Mouse (Mus musculus): ENCODE data around the gene Ptprm. TPM values are rescaled to one million over a fixed set of nuclear protein-coding genes. Genes with fewer than 3 reads are reported as not detected.

Gene Ptprm
- polyA plus RNA-seq, 1 experiment from 2014 or later: 10.3 TPM

DNA sequence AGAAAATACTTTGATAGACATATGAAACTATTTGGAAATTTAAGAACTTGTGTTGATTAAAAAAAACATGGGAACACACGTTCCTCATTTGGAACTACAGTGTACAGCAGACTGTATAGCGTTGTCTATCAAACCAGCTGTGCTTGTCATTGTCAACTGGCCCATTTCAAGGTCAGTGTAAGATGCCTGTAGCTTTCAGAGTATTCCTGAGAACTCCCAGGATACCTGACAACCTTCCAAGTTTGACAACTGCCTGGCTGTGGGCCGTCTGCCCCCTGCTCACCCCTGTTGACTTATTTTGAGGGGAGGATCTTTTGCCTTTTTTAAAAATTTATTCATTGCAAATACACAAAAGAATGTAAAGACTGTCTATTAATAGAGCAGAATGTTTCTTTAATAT, 45.8 kb downstream of the Ptprm start:
- H3K27me3 ChIP-seq (ENCODE audit: control insufficient read depth, insufficient read depth, low read length): no peaks in the 10 kb centered on the region
- ATAC-seq (replicated peaks; ENCODE audit: insufficient number of reproducible peaks, low FRiP score, low TSS enrichment, low read depth) (no peak), DNase-seq (ENCODE audit: low spot score) (no peak)
- 75% methylated on average over 3 of the region's 3 CpGs for WGBS
- no peak overlapping the region for H3K4me2 ChIP-seq (ENCODE audit: low read depth, low read length)
- no peak overlapping the region for H3K4me3 ChIP-seq (ENCODE audit: low read depth, low read length)
- no peaks in the 10 kb centered on the region for H3K36me3 ChIP-seq (replicated peaks; ENCODE audit: control insufficient read depth, insufficient read depth, low read depth, low read length)
- no peak overlapping the region for H3K9ac ChIP-seq (replicated peaks; ENCODE audit: low read length)
- no peak overlapping the region for H3K27ac ChIP-seq (replicated peaks; ENCODE audit: low read depth, low read length)
- no peaks in the 10 kb centered on the region for H3K9me3 ChIP-seq (replicated peaks; ENCODE audit: control insufficient read depth, low read length)
- H3K4me1 ChIP-seq (ENCODE audit: control insufficient read depth, insufficient read depth, low read length): no peaks in the 10 kb centered on the region

DNA sequence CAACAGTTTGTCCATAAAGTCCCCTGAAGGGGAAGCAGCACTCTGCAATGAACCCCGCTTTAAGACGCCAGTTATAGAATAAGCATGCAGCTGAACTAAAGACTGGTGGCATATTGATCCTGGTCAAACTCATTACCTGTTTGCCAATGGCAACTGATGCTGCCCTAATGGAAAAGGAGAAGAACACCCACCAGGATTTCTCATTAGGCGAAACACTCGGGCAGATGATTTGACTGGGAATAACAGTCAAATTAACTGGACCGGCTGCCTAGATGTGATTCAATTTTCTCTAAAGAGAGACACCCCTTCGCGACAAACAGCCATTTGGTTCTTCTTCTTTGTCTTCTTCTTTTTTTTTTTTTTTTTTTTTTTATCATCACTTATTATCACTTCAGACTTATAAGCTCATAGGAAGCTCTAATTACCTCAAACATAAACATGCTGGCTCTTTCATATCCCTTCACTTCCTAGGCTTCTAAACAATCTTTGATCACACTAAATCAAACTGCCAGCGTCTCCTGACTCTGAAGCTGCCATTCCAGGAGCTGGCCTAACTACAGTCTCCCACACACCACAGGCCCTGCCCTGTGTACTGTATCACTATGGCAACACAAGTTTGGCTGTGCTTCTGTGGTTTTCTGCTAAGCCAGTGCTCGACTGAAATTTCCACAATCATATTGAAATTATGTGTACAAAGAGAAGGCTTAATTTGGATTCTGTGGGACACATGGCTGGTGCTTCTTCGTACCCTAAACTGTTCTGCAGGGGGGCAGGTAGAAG, 48.0 kb downstream of the Ptprm start:
- Histone ChIP-seq H3K4me1 (ENCODE audit: control insufficient read depth, insufficient read depth, low read length) (no peaks in the 10 kb centered on the region), H3K36me3 (replicated peaks; ENCODE audit: control insufficient read depth, insufficient read depth, low read depth, low read length) (no peaks in the 10 kb centered on the region), H3K9ac (replicated peaks; ENCODE audit: low read length) (no peak overlapping the region), H3K9me3 (replicated peaks; ENCODE audit: control insufficient read depth, low read length) (no peaks in the 10 kb centered on the region), H3K27ac (replicated peaks; ENCODE audit: low read depth, low read length) (no peak overlapping the region), H3K27me3 (ENCODE audit: control insufficient read depth, insufficient read depth, low read length) (no peaks in the 10 kb centered on the region), H3K4me2 (ENCODE audit: low read depth, low read length) (no peak overlapping the region), H3K4me3 (ENCODE audit: low read depth, low read length) (no peak overlapping the region)
- DNase-seq (ENCODE audit: low spot score): no peak
- WGBS: 77% methylated on average over 10 of the region's 10 CpGs
- ATAC-seq (replicated peaks; ENCODE audit: insufficient number of reproducible peaks, low FRiP score, low TSS enrichment, low read depth): no peak

DNA sequence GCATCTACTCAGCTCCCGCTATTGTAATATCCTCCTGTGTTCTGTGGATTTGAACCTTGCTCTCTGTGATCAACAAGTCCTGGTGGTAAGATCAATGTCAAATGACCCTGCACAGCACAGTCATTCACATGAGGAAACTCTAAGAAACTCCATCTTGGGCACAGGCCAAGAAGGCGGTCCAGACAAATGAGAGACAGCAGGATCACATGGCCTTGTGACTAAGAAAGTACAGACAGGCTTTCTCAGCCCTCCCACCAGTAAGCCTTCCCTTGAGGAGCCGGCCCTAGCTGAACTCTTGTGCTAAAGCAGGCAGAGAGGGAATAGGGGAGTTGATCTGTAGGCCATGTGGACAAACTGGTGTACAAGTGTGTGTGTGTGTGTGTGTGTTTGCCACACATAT, 49.4 kb downstream of the Ptprm start:
- Histone ChIP-seq H3K36me3 (replicated peaks; ENCODE audit: control insufficient read depth, insufficient read depth, low read depth, low read length) (no peaks in the 10 kb centered on the region), H3K9me3 (replicated peaks; ENCODE audit: control insufficient read depth, low read length) (no peaks in the 10 kb centered on the region), H3K4me2 (ENCODE audit: low read depth, low read length) (no peak overlapping the region), H3K4me1 (ENCODE audit: control insufficient read depth, insufficient read depth, low read length) (no peaks in the 10 kb centered on the region), H3K27me3 (ENCODE audit: control insufficient read depth, insufficient read depth, low read length) (no peaks in the 10 kb centered on the region), H3K9ac (replicated peaks; ENCODE audit: low read length) (no peak overlapping the region), H3K27ac (replicated peaks; ENCODE audit: low read depth, low read length) (no peak overlapping the region), H3K4me3 (ENCODE audit: low read depth, low read length) (no peak overlapping the region)
- WGBS: 76% methylated on average over 3 of the region's 3 CpGs
- DNase-seq (ENCODE audit: low spot score): no peak
- no peak for ATAC-seq (replicated peaks; ENCODE audit: insufficient number of reproducible peaks, low FRiP score, low TSS enrichment, low read depth)

DNA sequence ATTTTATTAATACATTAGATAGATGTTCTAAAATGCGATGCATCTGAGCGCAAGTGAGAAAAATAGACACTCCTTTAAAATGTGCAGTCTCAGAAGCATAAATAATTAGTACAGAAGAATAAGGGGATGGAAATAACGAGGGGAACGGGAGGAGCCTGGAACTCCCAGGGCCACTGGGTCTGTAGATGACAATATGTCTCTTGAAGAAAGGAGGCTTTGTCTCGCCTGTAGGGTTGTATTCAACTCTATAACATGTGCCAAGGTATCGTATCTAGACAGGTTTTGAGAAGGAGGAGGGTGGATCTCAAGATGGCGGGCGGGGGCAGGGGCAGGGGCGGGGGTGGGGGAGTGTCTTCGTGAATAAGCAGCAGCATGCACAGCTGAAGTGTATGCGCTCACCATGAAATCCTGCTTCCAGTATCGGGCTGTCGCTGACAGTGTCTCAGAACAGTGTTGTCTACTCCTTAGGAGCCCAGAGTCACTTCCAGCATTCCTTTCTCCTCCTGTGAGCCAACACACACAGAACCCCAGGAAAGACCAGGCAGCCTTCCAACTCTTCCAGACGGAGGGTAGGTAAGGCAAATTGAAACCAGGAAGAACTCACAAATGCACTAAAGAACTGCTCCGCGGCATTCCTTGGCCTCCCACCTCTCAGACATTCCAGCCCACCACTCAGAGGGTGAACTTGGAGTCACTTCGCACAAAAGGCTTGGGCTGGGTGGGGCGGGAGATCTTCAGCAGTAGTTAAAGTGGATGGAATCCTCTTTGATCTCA, 50.7 kb downstream of the Ptprm start:
- no peaks in the 10 kb centered on the region for H3K27me3 ChIP-seq (ENCODE audit: control insufficient read depth, insufficient read depth, low read length)
- H3K4me1 ChIP-seq (ENCODE audit: control insufficient read depth, insufficient read depth, low read length): no peaks in the 10 kb centered on the region
- ATAC-seq (replicated peaks; ENCODE audit: insufficient number of reproducible peaks, low FRiP score, low TSS enrichment, low read depth): no peak
- no peak overlapping the region for H3K9ac ChIP-seq (replicated peaks; ENCODE audit: low read length)
- H3K4me3 ChIP-seq (ENCODE audit: low read depth, low read length): no peak overlapping the region
- H3K27ac ChIP-seq (replicated peaks; ENCODE audit: low read depth, low read length): no peak overlapping the region
- no peak overlapping the region for H3K4me2 ChIP-seq (ENCODE audit: low read depth, low read length)
- no peaks in the 10 kb centered on the region for H3K9me3 ChIP-seq (replicated peaks; ENCODE audit: control insufficient read depth, low read length)
- WGBS: 70% methylated on average over 18 of the region's 18 CpGs
- H3K36me3 ChIP-seq (replicated peaks; ENCODE audit: control insufficient read depth, insufficient read depth, low read depth, low read length): no peaks in the 10 kb centered on the region
- DNase-seq (ENCODE audit: low spot score): no peak

DNA sequence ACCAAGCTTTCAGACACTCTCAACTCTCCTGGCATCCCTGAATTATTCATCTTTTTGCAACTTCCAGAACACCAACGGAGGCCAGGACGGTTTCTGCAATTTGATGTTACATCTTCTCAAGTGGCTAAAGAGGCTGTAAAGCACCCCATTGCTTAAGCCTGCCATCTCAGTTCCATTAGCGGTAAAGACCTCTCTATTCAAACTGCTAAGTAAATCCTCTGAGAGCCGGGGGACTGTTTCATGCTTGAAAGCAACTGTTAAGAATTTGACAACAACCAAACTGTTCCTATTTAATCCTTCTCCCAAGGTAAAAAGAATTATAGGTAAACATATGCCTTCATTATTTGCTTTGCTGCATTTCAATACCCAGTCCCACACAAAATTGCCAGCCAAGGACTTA, 51.7 kb downstream of the Ptprm start:
- Histone ChIP-seq H3K9me3 (replicated peaks; ENCODE audit: control insufficient read depth, low read length) (no peaks in the 10 kb centered on the region), H3K4me1 (ENCODE audit: control insufficient read depth, insufficient read depth, low read length) (no peaks in the 10 kb centered on the region), H3K9ac (replicated peaks; ENCODE audit: low read length) (no peak overlapping the region), H3K27ac (replicated peaks; ENCODE audit: low read depth, low read length) (no peak overlapping the region), H3K4me3 (ENCODE audit: low read depth, low read length) (no peak overlapping the region), H3K36me3 (replicated peaks; ENCODE audit: control insufficient read depth, insufficient read depth, low read depth, low read length) (no peaks in the 10 kb centered on the region), H3K4me2 (ENCODE audit: low read depth, low read length) (no peak overlapping the region), H3K27me3 (ENCODE audit: control insufficient read depth, insufficient read depth, low read length) (no peaks in the 10 kb centered on the region)
- WGBS: 50% methylated on average over 4 of the region's 4 CpGs
- no peak for DNase-seq (ENCODE audit: low spot score)
- no peak for ATAC-seq (replicated peaks; ENCODE audit: insufficient number of reproducible peaks, low FRiP score, low TSS enrichment, low read depth)

DNA sequence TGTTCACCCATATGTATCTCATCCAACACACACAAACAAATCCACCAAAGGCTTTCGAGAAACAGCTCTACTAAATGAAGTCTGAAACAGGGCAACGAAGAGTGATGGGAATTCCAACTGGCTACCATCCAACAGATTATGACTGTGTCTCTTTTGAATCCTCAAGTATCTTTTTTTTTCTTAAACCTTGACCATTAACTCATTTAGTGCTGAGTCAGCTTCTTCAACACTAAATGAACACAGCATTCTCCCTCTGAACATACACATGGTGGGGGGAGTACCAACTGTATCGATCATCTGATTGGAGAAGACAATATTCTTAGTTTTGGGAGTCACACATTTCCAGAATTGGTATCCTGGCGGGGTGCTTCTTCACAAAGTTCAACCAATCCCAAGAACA, 52.2 kb downstream of the Ptprm start:
- DNase-seq (ENCODE audit: low spot score): no peak
- no peaks in the 10 kb centered on the region for H3K27me3 ChIP-seq (ENCODE audit: control insufficient read depth, insufficient read depth, low read length)
- no peaks in the 10 kb centered on the region for H3K36me3 ChIP-seq (replicated peaks; ENCODE audit: control insufficient read depth, insufficient read depth, low read depth, low read length)
- H3K9me3 ChIP-seq (replicated peaks; ENCODE audit: control insufficient read depth, low read length): no peaks in the 10 kb centered on the region
- WGBS: 88% methylated on average over 4 of the region's 4 CpGs
- ATAC-seq (replicated peaks; ENCODE audit: insufficient number of reproducible peaks, low FRiP score, low TSS enrichment, low read depth): no peak
- H3K4me1 ChIP-seq (ENCODE audit: control insufficient read depth, insufficient read depth, low read length): no peaks in the 10 kb centered on the region
- no peak overlapping the region for H3K27ac ChIP-seq (replicated peaks; ENCODE audit: low read depth, low read length)
- no peak overlapping the region for H3K4me3 ChIP-seq (ENCODE audit: low read depth, low read length)
- no peak overlapping the region for H3K4me2 ChIP-seq (ENCODE audit: low read depth, low read length)
- H3K9ac ChIP-seq (replicated peaks; ENCODE audit: low read length): no peak overlapping the region

DNA sequence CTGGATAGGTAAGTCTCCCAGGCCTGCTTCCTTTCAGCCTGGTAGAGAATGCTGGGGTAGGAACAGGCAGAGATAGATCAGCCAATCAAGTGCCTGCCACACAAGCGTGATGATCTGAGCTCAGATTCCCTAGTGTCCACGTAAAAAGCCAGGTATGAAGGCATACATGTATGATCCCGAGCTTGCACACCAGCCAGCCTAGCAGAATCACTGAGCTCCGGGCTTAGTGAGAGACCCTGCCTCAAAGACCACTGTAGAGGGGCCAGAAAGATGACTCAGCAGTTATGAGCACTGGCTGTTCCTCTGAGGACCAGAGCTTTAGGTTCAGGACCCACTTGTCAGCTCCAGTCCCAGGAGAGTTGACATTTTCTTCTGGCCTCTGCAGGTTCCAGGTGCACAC, 52.9 kb downstream of the Ptprm start:
- Histone ChIP-seq H3K4me1 (ENCODE audit: control insufficient read depth, insufficient read depth, low read length) (no peaks in the 10 kb centered on the region), H3K9me3 (replicated peaks; ENCODE audit: control insufficient read depth, low read length) (no peaks in the 10 kb centered on the region), H3K27me3 (ENCODE audit: control insufficient read depth, insufficient read depth, low read length) (no peaks in the 10 kb centered on the region), H3K4me2 (ENCODE audit: low read depth, low read length) (no peak overlapping the region), H3K9ac (replicated peaks; ENCODE audit: low read length) (no peak overlapping the region), H3K27ac (replicated peaks; ENCODE audit: low read depth, low read length) (no peak overlapping the region), H3K4me3 (ENCODE audit: low read depth, low read length) (no peak overlapping the region), H3K36me3 (replicated peaks; ENCODE audit: control insufficient read depth, insufficient read depth, low read depth, low read length) (no peaks in the 10 kb centered on the region)
- no peak for ATAC-seq (replicated peaks; ENCODE audit: insufficient number of reproducible peaks, low FRiP score, low TSS enrichment, low read depth)
- WGBS: 95% methylated on average over 4 of the region's 4 CpGs
- no peak for DNase-seq (ENCODE audit: low spot score)

DNA sequence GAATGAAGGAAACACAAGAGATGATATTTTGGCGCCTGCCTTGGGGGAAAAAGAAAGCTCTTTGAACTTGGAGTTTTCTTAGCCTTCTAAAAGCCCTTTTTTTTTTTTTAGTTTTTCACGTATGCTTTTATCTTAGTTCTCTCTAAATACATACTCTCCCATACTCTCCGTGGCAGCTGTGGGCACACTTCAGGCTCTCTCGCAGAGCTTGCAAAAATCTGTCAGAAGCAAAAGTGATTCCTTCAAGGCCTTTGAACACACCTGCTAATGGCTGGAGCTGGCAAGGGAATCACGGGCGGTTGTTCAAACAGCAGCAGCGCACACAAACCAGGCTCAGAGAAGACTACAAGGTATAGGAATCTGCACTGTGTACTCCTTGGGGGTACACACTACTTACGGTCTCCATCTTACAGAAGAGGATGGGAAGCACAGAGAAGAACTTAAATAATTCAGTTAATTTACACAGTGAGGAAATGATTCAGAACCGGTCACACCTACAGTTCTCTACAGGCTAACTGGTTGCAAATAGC, 55.9 kb downstream of the Ptprm start:
- no peaks in the 10 kb centered on the region for H3K36me3 ChIP-seq (replicated peaks; ENCODE audit: control insufficient read depth, insufficient read depth, low read depth, low read length)
- no peak overlapping the region for H3K9ac ChIP-seq (replicated peaks; ENCODE audit: low read length)
- no peaks in the 10 kb centered on the region for H3K4me1 ChIP-seq (ENCODE audit: control insufficient read depth, insufficient read depth, low read length)
- 74% methylated on average over 9 of the region's 9 CpGs for WGBS
- no peak overlapping the region for H3K27ac ChIP-seq (replicated peaks; ENCODE audit: low read depth, low read length)
- no peaks in the 10 kb centered on the region for H3K27me3 ChIP-seq (ENCODE audit: control insufficient read depth, insufficient read depth, low read length)
- no peaks in the 10 kb centered on the region for H3K9me3 ChIP-seq (replicated peaks; ENCODE audit: control insufficient read depth, low read length)
- no peak overlapping the region for H3K4me2 ChIP-seq (ENCODE audit: low read depth, low read length)
- H3K4me3 ChIP-seq (ENCODE audit: low read depth, low read length): no peak overlapping the region
- DNase-seq (ENCODE audit: low spot score) (no peak), ATAC-seq (replicated peaks; ENCODE audit: insufficient number of reproducible peaks, low FRiP score, low TSS enrichment, low read depth) (no peak)
